Mouse (Mus musculus) v-Abl transformed pro-B cells (cell line): ENCODE measurements around the gene Trpc4ap.

Source experiments
- in situ Hi-C, 2 experiments: fragments of 400-800 bp; cut with MboI; formaldehyde crosslinking; loops; one replicate each; pipeline ENCODE4 v1.15.1; 2025; ENCODE audit not compliant: unreplicated experiment in 2 of 2

Trpc4ap gene

DNA sequence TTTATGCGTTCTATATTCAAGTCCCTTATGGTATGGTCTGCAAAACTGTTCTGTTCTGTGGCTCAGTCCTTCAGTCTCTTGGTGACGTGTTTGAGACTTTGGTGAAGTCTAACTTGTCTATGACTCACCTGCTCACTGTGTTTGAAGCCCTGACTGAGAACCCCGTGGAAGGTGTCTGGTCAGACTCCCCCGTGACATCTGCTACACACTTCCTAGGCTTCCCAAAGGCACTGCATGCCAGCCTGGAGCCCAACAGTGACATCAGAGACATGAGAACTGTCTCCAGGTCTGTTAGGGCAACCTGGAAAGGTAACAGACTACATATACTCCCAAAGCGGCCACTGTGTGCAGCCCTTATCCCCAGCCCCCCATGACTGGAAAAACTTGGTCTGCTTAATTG lies 39.6 kb downstream of the Trpc4ap start:
- in situ Hi-C loops, result no loop called here

GRCm38 (mm10) chr2:155645746-155646145 lies 46.4 kb downstream of the Trpc4ap start:
- in situ Hi-C loops, result no loop called here

GRCm38 (mm10) chr2:155641540-155642472 lies 50.4 kb downstream of the Trpc4ap start:
- in situ Hi-C loops, result no loop called here

- in situ Hi-C loops, result no loop called here
Measured at GRCm38 (mm10) chr2:155640656-155641055, 51.5 kb downstream of the Trpc4ap start.

DNA sequence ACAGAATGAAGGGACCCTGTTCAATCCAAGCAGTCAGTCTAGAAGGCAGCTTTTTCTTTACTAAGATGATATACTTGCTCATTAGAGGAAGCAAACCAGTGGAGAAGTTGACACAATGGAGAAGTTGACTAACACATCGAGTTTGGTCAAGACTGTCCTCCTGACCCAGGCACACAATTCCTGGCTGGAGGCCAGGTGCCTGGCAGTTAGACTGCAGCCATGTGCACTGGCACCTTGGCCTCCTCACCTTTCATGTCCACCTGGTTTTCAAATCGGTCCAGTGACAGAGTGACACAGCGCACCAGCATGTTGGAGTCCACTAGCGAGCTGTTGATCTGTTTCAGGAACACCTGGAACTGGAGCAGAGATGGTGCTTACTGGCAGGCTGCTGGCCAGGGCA lies 54.8 kb downstream of the Trpc4ap start:
- in situ Hi-C loops, result no loop called here

DNA sequence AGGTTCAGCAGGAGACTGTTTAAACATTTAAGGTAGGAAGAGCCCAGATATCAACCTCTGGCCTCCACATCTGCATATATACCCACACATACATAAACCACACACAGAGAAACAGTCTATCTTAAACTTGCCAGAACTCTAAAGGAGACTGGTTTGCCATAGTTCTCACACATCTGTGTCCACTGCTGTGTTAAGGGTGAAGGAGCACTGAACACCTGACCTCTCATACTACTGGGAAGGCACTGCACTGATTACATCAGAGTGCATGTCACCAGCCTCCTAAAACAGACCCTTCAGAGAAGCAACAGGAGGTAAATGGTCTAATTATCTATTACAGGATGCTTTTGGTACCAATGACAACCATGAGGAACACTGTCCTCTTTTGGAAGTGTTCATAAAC lies 55.3 kb downstream of the Trpc4ap start:
- in situ Hi-C loops, result no loop called here

DNA sequence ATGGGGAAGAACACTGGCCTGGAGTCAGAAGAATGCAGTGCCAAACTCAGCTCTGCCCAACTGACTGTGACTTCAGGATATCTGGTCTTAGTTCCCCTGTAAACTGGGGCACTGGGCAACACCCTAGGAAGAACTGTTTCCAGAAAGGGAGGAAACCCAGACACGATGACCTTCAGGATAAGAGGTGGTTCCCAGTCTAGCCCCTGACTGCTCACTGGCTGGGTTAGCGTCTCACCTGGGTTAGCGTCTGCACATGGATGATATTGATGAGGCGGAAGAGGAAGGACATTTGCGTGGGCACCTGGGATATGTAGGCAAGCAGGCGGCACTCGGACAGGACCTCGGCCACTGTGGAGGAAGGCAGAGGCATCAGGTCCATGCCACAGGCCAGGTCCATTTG lies 56.2 kb downstream of the Trpc4ap start:
- in situ Hi-C loops, result no loop called here

DNA sequence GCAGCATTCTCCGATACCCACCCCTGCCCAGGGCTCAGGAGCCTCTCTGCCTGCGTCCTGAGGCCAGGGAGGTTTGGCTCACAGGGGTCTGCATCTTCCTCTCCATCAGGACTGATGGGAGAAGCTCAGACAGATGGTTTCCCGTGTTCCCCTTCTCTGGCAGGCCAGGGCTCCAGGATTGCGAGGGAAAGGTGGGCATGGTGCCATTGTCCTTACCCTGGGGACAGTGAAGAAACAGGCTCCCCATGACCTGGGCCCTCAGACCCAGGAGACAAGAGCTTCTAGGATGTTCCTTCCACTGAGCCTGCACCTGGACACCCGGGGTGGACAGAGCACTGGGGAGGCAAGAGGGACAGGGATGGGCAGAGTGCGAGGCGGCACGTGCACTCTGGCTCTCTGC lies 57.6 kb downstream of the Trpc4ap start:
- in situ Hi-C loops, result no loop called here

DNA sequence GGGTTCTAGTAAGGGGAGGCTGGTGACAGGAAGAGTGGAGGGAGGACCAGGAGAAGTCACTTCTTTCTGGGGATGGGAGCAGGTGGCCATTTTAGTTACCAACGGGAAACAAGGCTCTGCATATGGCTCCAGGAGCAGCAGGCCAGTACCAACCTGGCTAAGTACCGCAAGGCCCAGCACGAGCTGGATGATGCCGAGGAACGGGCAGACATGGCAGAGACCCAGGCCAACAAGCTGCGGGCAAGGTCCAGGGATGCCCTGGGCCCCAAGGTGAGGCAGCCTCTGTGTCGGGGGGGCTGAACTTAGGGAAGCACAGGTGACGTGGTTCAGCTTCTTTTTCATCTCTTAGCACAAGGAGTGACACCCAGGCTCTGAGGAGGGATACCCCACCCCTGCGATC lies 58.5 kb downstream of the Trpc4ap start:
- in situ Hi-C loops, result no loop called here

DNA sequence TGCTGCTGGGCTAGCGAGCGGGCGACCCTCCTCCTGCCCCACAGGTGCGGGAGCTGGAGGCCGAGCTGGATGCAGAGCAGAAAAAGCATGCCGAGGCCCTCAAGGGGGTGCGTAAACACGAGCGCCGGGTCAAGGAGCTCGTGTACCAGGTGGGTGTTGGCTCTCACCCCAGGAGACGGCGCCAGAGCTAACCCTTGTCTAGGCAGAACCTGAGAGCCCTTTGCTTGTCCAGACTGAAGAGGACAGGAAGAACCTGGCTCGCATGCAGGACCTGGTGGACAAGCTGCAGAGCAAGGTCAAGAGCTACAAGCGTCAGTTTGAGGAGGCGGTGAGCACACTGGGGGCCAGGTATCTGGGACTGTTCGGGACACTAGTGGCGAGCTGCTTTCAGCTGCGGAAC lies 59.1 kb downstream of the Trpc4ap start:
- in situ Hi-C loops, result no loop called here

GRCm38 (mm10) chr2:155632138-155632936 lies 59.8 kb downstream of the Trpc4ap start:
- in situ Hi-C loops, result no loop called here

DNA sequence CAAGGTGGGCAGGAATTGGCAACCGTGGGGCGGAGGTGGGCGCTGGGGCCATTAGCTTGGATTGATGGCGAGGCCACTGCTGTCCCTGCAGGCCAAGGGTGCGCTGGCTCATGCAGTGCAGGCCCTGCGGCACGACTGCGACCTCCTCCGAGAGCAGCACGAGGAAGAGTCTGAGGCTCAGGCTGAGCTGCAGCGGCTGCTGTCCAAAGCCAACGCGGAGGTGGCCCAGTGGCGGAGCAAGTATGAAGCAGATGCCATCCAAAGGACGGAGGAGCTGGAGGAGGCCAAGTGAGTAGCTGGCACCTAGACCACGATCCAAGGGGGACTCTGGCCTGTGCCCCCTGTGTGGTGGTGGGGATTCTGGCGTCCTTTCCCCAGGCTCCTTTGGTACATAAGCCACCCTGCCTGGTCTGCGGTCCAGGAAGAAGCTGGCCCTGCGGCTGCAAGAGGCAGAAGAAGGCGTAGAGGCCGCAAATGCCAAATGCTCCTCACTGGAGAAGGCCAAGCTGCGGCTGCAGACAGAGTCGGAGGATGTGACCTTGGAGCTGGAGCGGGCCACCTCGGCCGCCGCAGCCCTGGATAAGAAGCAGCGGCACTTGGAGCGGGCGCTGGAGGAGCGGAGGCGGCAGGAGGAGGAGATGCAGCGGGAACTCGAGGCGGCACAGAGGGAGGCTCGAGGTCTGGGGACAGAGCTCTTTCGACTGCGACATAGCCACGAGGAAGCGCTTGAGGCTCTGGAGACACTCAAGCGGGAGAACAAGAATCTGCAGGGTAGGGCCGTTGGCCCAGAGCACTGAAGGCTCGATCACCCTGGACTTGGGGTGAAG lies 61.4 kb downstream of the Trpc4ap start:
- in situ Hi-C loops, result no loop called here

DNA sequence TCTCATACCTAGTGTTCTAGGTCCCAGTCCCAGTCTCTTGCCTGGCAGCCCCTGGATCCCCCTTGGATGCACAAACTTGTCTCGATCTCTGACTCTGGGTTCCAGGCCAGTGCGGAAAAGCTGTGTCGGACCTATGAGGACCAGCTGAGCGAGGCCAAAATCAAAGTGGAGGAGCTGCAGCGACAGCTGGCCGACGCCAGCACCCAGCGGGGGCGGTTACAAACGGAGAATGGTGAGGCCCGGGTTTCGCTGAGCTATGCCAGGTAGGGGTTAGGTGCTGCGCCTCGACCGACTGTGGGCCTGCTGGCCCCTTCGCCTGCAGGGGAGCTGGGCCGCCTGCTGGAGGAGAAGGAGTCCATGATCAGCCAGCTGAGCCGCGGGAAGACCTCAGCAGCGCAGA lies 62.0 kb downstream of the Trpc4ap start:
- in situ Hi-C loops, result no loop called here

- in situ Hi-C loops, result no loop called here
Measured at GRCm38 (mm10) chr2:155629231-155629661, 62.9 kb downstream of the Trpc4ap start.

GRCm38 (mm10) chr2:155628519-155628918 lies 63.7 kb downstream of the Trpc4ap start:
- in situ Hi-C loops, result no loop called here

GRCm38 (mm10) chr2:155628112-155628511 lies 64.1 kb downstream of the Trpc4ap start:
- in situ Hi-C loops, result no loop called here

DNA sequence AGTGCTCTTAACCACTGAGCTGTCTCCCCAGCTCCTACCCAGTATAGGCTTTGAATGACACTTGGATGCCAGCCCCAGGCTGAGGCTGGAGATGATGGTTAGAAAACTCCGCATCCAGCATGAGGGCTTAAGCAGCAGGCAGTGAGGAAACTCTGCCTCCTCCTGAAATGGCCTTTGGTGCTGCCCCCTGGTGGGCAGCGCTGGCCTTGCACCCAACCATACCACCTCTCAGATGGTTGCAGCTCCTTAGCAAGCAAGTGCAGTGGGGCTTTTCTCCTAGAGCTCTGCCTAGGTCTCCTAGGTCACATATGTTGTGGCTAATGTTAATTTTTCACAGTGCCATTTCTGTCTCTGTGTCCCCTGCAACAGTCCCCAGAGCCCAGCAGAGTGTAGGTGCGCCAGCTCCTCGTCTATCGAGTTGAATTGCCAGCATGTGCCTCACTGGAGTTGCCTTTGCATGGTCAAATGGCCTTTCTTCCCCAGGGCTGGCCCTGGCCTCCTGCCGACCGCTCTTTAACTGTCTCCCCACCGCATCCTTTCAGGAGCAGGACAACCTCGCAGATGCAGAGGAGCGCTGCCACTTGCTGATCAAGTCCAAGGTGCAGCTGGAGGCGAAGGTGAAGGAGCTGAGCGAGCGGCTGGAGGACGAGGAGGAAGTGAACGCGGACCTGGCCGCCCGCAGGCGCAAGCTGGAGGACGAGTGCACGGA lies 65.0 kb downstream of the Trpc4ap start:
- in situ Hi-C loops, result no loop called here

- in situ Hi-C loops, result no loop called here
Measured at GRCm38 (mm10) chr2:155626277-155626676, 65.9 kb downstream of the Trpc4ap start.

GRCm38 (mm10) chr2:155624730-155625129 lies 67.5 kb downstream of the Trpc4ap start:
- in situ Hi-C loops, result no loop called here

- in situ Hi-C loops, result no loop called here
Measured at GRCm38 (mm10) chr2:155623996-155624395, 68.2 kb downstream of the Trpc4ap start.
